Mouse (Mus musculus) bone marrow, adult 2 months (tissue): ENCODE results near the gene Srsx. TPM values are rescaled to one million over a fixed set of nuclear protein-coding genes. Genes with fewer than 3 reads are reported as not detected.
"Not testable (repeated sequence)": the region's sequence is repeated elsewhere in the genome, so short reads cannot be mapped to it uniquely, and the experiment has no call there.

Source experiments
- H3K27ac ChIP-seq: fragments of 200-500 bp; 2 replicates; pipeline ENCODE4 v1.5.1; 2012; ENCODE audit warnings: low read depth, mild to moderate bottlenecking, control low read depth, inconsistent platforms, low read length; ENCODE audit not compliant: control insufficient read depth, poor library complexity, insufficient read depth
- H3K4me1 ChIP-seq: fragments of 200-500 bp; 2 replicates; pipeline ENCODE4 v1.6.1; 2011; ENCODE audit warnings: low read length; ENCODE audit not compliant: control insufficient read depth, insufficient read depth
- H3K4me3 ChIP-seq: fragments of 200-500 bp; replicated peaks from 2 replicates; pipeline ENCODE3; 2011; ENCODE audit warnings: mild to moderate bottlenecking, low read depth, low read length, control low read depth; ENCODE audit not compliant: control insufficient read depth
- WGBS: fragments of 180-500 bp; shearing (Covaris S2); methylation state at CpG from one replicate; pipeline ENCODE4 v1.1.7; 2018; 5-methylcytosine and 5-hydroxymethylcytosine counted together
- polyA plus RNA-seq: library from polyadenylated mRNA; stranded (reverse); fragments of >200 nt; gene quantifications from 2 replicates; pipeline ENCODE4 v1.2.4, GENCODE M21; 2011; ENCODE audit warnings: low replicate concordance; ENCODE audit not compliant: missing spikeins, insufficient read depth, insufficient read length

Gene Srsx
- polyA plus RNA-seq = not detected in 2 replicates

GRCm38 (mm10) chrX:123222381-123222780 lies at the start of gene Srsx:
TSS of gene Srsx (minus strand) at chrX:123222481.
- H3K4me3 ChIP-seq, H3K27ac ChIP-seq, H3K4me1 ChIP-seq: not testable (repeated sequence)
- 60% methylated on average over 1 of the region's 1 CpGs for WGBS

GRCm38 (mm10) chrX:123246807-123247206 lies 24.5 kb upstream of the Srsx start, which contains the start of gene Gm17577:
TSS of gene Gm17577 (minus strand) at chrX:123246907.
- H3K4me1 ChIP-seq, H3K4me3 ChIP-seq, H3K27ac ChIP-seq: not testable (repeated sequence)
- no CpG with 5 or more reads among the region's 3 CpGs for WGBS

Other genes with a start within 250 kb of the Srsx start
- gene Gm17521, start 192.8 kb downstream of the Srsx start, polyA plus RNA-seq = not detected in 2 replicates
- gene Cldn34c1, start 119.0 kb downstream of the Srsx start, polyA plus RNA-seq = 6.2 and 6.6 TPM in 2 replicates
- not detected in 2 replicates for gene Gm17577, start 24.4 kb upstream of the Srsx start, polyA plus RNA-seq